Mouse (Mus musculus) limb, embryonic 15.5 days (tissue): ENCODE data around the gene C1qa. TPM values are rescaled to one million over a fixed set of nuclear protein-coding genes. Genes with fewer than 3 reads are reported as not detected.

Source experiments
- ATAC-seq: fragments of 200-750 bp; cut with Nextera tagmentation; 2 replicates; pipeline ENCODE4 v1.8.0; 2017; ENCODE audit warnings: low read depth, moderate TSS enrichment; ENCODE audit not compliant: insufficient number of reproducible peaks, low FRiP score, low TSS enrichment
- H3K27ac ChIP-seq: fragments of 300-500 bp; sonication (generic); 2 replicates; pipeline ENCODE4 v1.5.1; 2015; ENCODE audit warnings: moderate library complexity, mild to moderate bottlenecking, inconsistent platforms
- H3K27me3 ChIP-seq: fragments of 300-500 bp; sonication (generic); 2 replicates; pipeline ENCODE4 v1.6.1; 2015; ENCODE audit warnings: inconsistent platforms
- H3K36me3 ChIP-seq: fragments of 300-500 bp; sonication (generic); 2 replicates; pipeline ENCODE4 v1.6.1; 2015; ENCODE audit warnings: inconsistent platforms
- H3K4me1 ChIP-seq: fragments of 300-500 bp; sonication (generic); 2 replicates; pipeline ENCODE4 v1.6.1; 2015; ENCODE audit warnings: inconsistent platforms
- H3K4me2 ChIP-seq: fragments of 300-500 bp; sonication (generic); 2 replicates; pipeline ENCODE4 v1.6.1; 2015; ENCODE audit warnings: mild to moderate bottlenecking, inconsistent platforms
- H3K4me3 ChIP-seq: fragments of 300-500 bp; sonication (generic); 2 replicates; pipeline ENCODE4 v1.5.1; 2015; ENCODE audit warnings: mild to moderate bottlenecking, inconsistent platforms
- H3K9ac ChIP-seq: fragments of 300-500 bp; sonication (generic); 2 replicates; pipeline ENCODE4 v1.6.1; 2015; ENCODE audit warnings: inconsistent platforms
- H3K9me3 ChIP-seq: fragments of 300-500 bp; sonication (generic); 2 replicates; pipeline ENCODE4 v1.6.1; 2016; ENCODE audit warnings: inconsistent platforms
- WGBS: fragments of 180-500 bp; shearing (Covaris S2); methylation state at CpG from one replicate; pipeline ENCODE4 v1.1.7; 2015; 5-methylcytosine and 5-hydroxymethylcytosine counted together
- polyA plus RNA-seq: library from polyadenylated mRNA; unstranded; fragments of >200 nt; fragmentation: Nextera tagmentation; extraction: Ambion mirVana; gene quantifications from 2 replicates; pipeline ENCODE4 v1.2.1, GENCODE M21; 2015

C1qa gene
- polyA plus RNA-seq, 1 experiment from 2014 or later: 46.1 TPM

GRCm38 (mm10) chr4:136876971-136877370 lies 21.6 kb downstream of the C1qa start:
- Histone ChIP-seq H3K4me3 (no peak overlapping the region), H3K4me2 (no peak overlapping the region), H3K9ac (no peak overlapping the region), H3K9me3 (no peaks in the 10 kb centered on the region), H3K27me3 (no peaks in the 10 kb centered on the region; the same call in 1 of the 2 replicates), H3K4me1 (no peaks in the 10 kb centered on the region), H3K27ac (no peak overlapping the region), H3K36me3 (no peaks in the 10 kb centered on the region)
- 17% methylated on average over 7 of the region's 7 CpGs for WGBS
- ATAC-seq: no peak

- Histone ChIP-seq H3K4me1 (no peaks in the 10 kb centered on the region), H3K9me3 (no peaks in the 10 kb centered on the region), H3K27ac (no peak overlapping the region), H3K4me2 (no peak overlapping the region), H3K27me3 (no peaks in the 10 kb centered on the region), H3K9ac (no peak overlapping the region), H3K4me3 (no peak overlapping the region), H3K36me3 (no peaks in the 10 kb centered on the region)
- no peak for ATAC-seq
- 77% methylated on average over 14 of the region's 14 CpGs for WGBS
Observed at GRCm38 (mm10) chr4:136875012-136875411, 23.6 kb downstream of the C1qa start.

- Histone ChIP-seq H3K9me3 (no peaks in the 10 kb centered on the region), H3K9ac (no peak overlapping the region), H3K27ac (no peak overlapping the region), H3K4me2 (no peak overlapping the region), H3K36me3 (no peaks in the 10 kb centered on the region), H3K4me3 (no peak overlapping the region), H3K4me1 (peaks cover 5% of the 10 kb centered on the region; the same call in 1 of the 2 replicates), H3K27me3 (no peaks in the 10 kb centered on the region)
- no peak for ATAC-seq
- 68% methylated on average over 6 of the region's 6 CpGs for WGBS
Observed at GRCm38 (mm10) chr4:136868371-136868770, 30.2 kb downstream of the C1qa start.

- H3K36me3 ChIP-seq: no peaks in the 10 kb centered on the region
- ATAC-seq: no peak
- no peaks in the 10 kb centered on the region for H3K9me3 ChIP-seq
- H3K4me1 ChIP-seq: peaks cover 5% of the 10 kb centered on the region; the same call in 1 of the 2 replicates
- no peak overlapping the region for H3K27ac ChIP-seq
- no peak overlapping the region for H3K9ac ChIP-seq
- H3K27me3 ChIP-seq: no peaks in the 10 kb centered on the region
- H3K4me3 ChIP-seq: no peak overlapping the region
- 7% methylated on average over 12 of the region's 12 CpGs for WGBS
- no peak overlapping the region for H3K4me2 ChIP-seq
Observed at GRCm38 (mm10) chr4:136867690-136868345, 30.8 kb downstream of the C1qa start.

GRCm38 (mm10) chr4:136865531-136865930 lies 33.1 kb downstream of the C1qa start:
- Histone ChIP-seq H3K4me2 (no peak overlapping the region), H3K9me3 (no peaks in the 10 kb centered on the region), H3K4me3 (no peak overlapping the region), H3K9ac (no peak overlapping the region), H3K36me3 (no peaks in the 10 kb centered on the region), H3K27ac (no peak overlapping the region), H3K27me3 (peaks cover 9% of the 10 kb centered on the region), H3K4me1 (peaks cover 14% of the 10 kb centered on the region)
- WGBS: 58% methylated on average over 5 of the region's 5 CpGs
- no peak for ATAC-seq

GRCm38 (mm10) chr4:136864751-136865470 lies 33.7 kb downstream of the C1qa start:
- H3K27ac ChIP-seq: no peak overlapping the region
- WGBS: 7% methylated on average over 15 of the region's 15 CpGs
- no peak for ATAC-seq

GRCm38 (mm10) chr4:136863517-136863916 lies 35.1 kb downstream of the C1qa start:
- 47% methylated on average over 9 of the region's 9 CpGs for WGBS
- Histone ChIP-seq H3K36me3 (no peaks in the 10 kb centered on the region), H3K27ac (no peak overlapping the region), H3K4me3 (no peak overlapping the region), H3K27me3 (peaks cover 9% of the 10 kb centered on the region), H3K9ac (no peak overlapping the region), H3K4me2 (no peak overlapping the region), H3K4me1 (peaks cover 14% of the 10 kb centered on the region), H3K9me3 (no peaks in the 10 kb centered on the region)
- no peak for ATAC-seq

More at GRCm38 (mm10) chr4:136864751-136865470, 33.7 kb downstream of the C1qa start:
- Histone ChIP-seq H3K9ac (no peak overlapping the region), H3K36me3 (no peaks in the 10 kb centered on the region), H3K4me3 (no peak overlapping the region), H3K4me1 (peaks cover 14% of the 10 kb centered on the region), H3K9me3 (no peaks in the 10 kb centered on the region), H3K4me2 (no peak overlapping the region), H3K27me3 (peaks cover 9% of the 10 kb centered on the region)

GRCm38 (mm10) chr4:136862411-136862810 lies 36.2 kb downstream of the C1qa start:
- H3K9me3 ChIP-seq: no peaks in the 10 kb centered on the region
- WGBS: 73% methylated on average over 2 of the region's 2 CpGs
- no peak overlapping the region for H3K4me3 ChIP-seq
- H3K9ac ChIP-seq: no peak overlapping the region
- H3K27ac ChIP-seq: no peak overlapping the region
- H3K4me1 ChIP-seq: peaks cover 14% of the 10 kb centered on the region
- ATAC-seq: no peak
- H3K36me3 ChIP-seq: no peaks in the 10 kb centered on the region
- no peak overlapping the region for H3K4me2 ChIP-seq
- peaks cover 9% of the 10 kb centered on the region for H3K27me3 ChIP-seq

- no peaks in the 10 kb centered on the region for H3K36me3 ChIP-seq
- H3K4me3 ChIP-seq: no peak overlapping the region
- H3K9ac ChIP-seq: no peak overlapping the region
- ATAC-seq: no peak
- WGBS: 12% methylated on average over 17 of the region's 17 CpGs
- no peak overlapping the region for H3K27ac ChIP-seq
- peaks cover 9% of the 10 kb centered on the region for H3K27me3 ChIP-seq
- no peaks in the 10 kb centered on the region for H3K9me3 ChIP-seq
- H3K4me2 ChIP-seq: no peak overlapping the region
- H3K4me1 ChIP-seq: peaks cover 14% of the 10 kb centered on the region
Observed at GRCm38 (mm10) chr4:136861806-136862205, 36.8 kb downstream of the C1qa start.

GRCm38 (mm10) chr4:136860022-136860421 lies 38.6 kb downstream of the C1qa start:
- Histone ChIP-seq H3K4me3 (no peak overlapping the region), H3K27ac (no peak overlapping the region), H3K27me3 (peaks cover 9% of the 10 kb centered on the region), H3K4me2 (no peak overlapping the region), H3K9me3 (no peaks in the 10 kb centered on the region), H3K36me3 (no peaks in the 10 kb centered on the region), H3K4me1 (peaks cover 13% of the 10 kb centered on the region), H3K9ac (no peak overlapping the region)
- no peak for ATAC-seq
- WGBS: 86% methylated on average over 7 of the region's 7 CpGs

GRCm38 (mm10) chr4:136855081-136855480 lies 43.5 kb downstream of the C1qa start:
- no peak overlapping the region for H3K9ac ChIP-seq
- H3K27ac ChIP-seq: no peak overlapping the region
- WGBS: 37% methylated on average over 6 of the region's 6 CpGs
- H3K4me3 ChIP-seq: no peak overlapping the region
- no peak for ATAC-seq
- H3K9me3 ChIP-seq: no peaks in the 10 kb centered on the region
- no peak overlapping the region for H3K4me2 ChIP-seq
- H3K4me1 ChIP-seq: no peaks in the 10 kb centered on the region
- H3K27me3 ChIP-seq: no peaks in the 10 kb centered on the region
- H3K36me3 ChIP-seq: no peaks in the 10 kb centered on the region

- no peak overlapping the region for H3K27ac ChIP-seq
- H3K4me3 ChIP-seq: no peak overlapping the region
- no peaks in the 10 kb centered on the region for H3K9me3 ChIP-seq
- no peaks in the 10 kb centered on the region for H3K4me1 ChIP-seq
- no peak overlapping the region for H3K4me2 ChIP-seq
- no peaks in the 10 kb centered on the region for H3K36me3 ChIP-seq
- H3K27me3 ChIP-seq: no peaks in the 10 kb centered on the region
- WGBS: 57% methylated on average over 12 of the region's 12 CpGs
- no peak for ATAC-seq
- no peak overlapping the region for H3K9ac ChIP-seq
Observed at GRCm38 (mm10) chr4:136852989-136853388, 45.6 kb downstream of the C1qa start.
